Mouse (Mus musculus) midbrain, embryonic 16.5 days (tissue): ENCODE measurements around the gene Sept4. TPM values are rescaled to one million over a fixed set of nuclear protein-coding genes. Genes with fewer than 3 reads are reported as not detected.

Source experiments
- ATAC-seq: fragments of 200-750 bp; cut with Nextera tagmentation; 2 replicates; pipeline ENCODE4 v1.8.0; 2017; ENCODE audit warnings: moderate TSS enrichment
- H3K27ac ChIP-seq: fragments of 300-500 bp; sonication (generic); 2 replicates; pipeline ENCODE4 v1.5.1; 2014; ENCODE audit warnings: mild to moderate bottlenecking, low read length, mixed read lengths
- H3K27me3 ChIP-seq: fragments of 300-500 bp; sonication (generic); 2 replicates; pipeline ENCODE4 v1.6.1; 2014; ENCODE audit warnings: low read depth, low read length, mixed read lengths; ENCODE audit not compliant: control insufficient read depth, insufficient read depth
- H3K36me3 ChIP-seq: fragments of 300-500 bp; sonication (generic); 2 replicates; pipeline ENCODE4 v1.6.1; 2014; ENCODE audit warnings: mild to moderate bottlenecking, low read length, moderate library complexity, mixed read lengths; ENCODE audit not compliant: control insufficient read depth, insufficient read depth
- H3K4me1 ChIP-seq: fragments of 300-500 bp; sonication (generic); 2 replicates; pipeline ENCODE4 v1.6.1; 2014; ENCODE audit warnings: mild to moderate bottlenecking, low read length, mixed read lengths; ENCODE audit not compliant: control insufficient read depth, insufficient read depth
- H3K4me2 ChIP-seq: fragments of 300-500 bp; sonication (generic); 2 replicates; pipeline ENCODE4 v1.6.1; 2014; ENCODE audit warnings: mild to moderate bottlenecking, low read length, mixed read lengths
- H3K4me3 ChIP-seq: fragments of 300-500 bp; sonication (generic); 2 replicates; pipeline ENCODE4 v1.5.1; 2014; ENCODE audit warnings: low read depth, mild to moderate bottlenecking, low read length, moderate library complexity, mixed read lengths
- H3K9ac ChIP-seq: fragments of 300-500 bp; sonication (generic); 2 replicates; pipeline ENCODE4 v1.6.1; 2014; ENCODE audit warnings: low read depth, low read length, mixed read lengths
- H3K9me3 ChIP-seq: fragments of 300-500 bp; sonication (generic); replicated peaks from 2 replicates; pipeline ENCODE4 v1.6.1; 2014; ENCODE audit warnings: mild to moderate bottlenecking, low read length, mixed read lengths; ENCODE audit not compliant: control insufficient read depth, poor library complexity, severe bottlenecking
- WGBS: fragments of 180-500 bp; shearing (Covaris S2); extraction: QIAGEN DNeasy Blood & Tissue Kit; methylation state at CpG from one replicate; pipeline ENCODE4 v1.1.7; 2014; 5-methylcytosine and 5-hydroxymethylcytosine counted together
- polyA plus RNA-seq: library from polyadenylated mRNA; unstranded; fragments of >200 nt; fragmentation: Nextera tagmentation; extraction: Ambion mirVana; gene quantifications from 2 replicates; pipeline ENCODE4 v1.2.1, GENCODE M21; 2015

The Sept4 gene
- polyA plus RNA-seq, 1 experiment from 2014 or later, result 33.6 TPM

- H3K36me3 ChIP-seq, result peaks cover 76% of the 10 kb centered on the region
- 91% methylated on average over 2 of the region's 2 CpGs for WGBS
These were observed 34.9 kb downstream of the Sept4 start for GRCm38 (mm10) chr11:87603571-87603970.

GRCm38 (mm10) chr11:87609264-87609663, 40.6 kb downstream of the Sept4 start:
- Histone ChIP-seq H3K9ac (no peak overlapping the region), H3K4me1 (no peaks in the 10 kb centered on the region), H3K4me3 (no peak overlapping the region), H3K27me3 (no peaks in the 10 kb centered on the region), H3K4me2 (no peak overlapping the region), H3K9me3 (no peaks in the 10 kb centered on the region), H3K36me3 (peaks cover 67% of the 10 kb centered on the region), H3K27ac (no peak overlapping the region)
- ATAC-seq, result no peak
- 93% methylated on average over 7 of the region's 7 CpGs for WGBS

More at GRCm38 (mm10) chr11:87603571-87603970, 34.9 kb downstream of the Sept4 start:
- H3K4me1 ChIP-seq, result no peaks in the 10 kb centered on the region
- H3K27me3 ChIP-seq, result no peaks in the 10 kb centered on the region
- no peak for ATAC-seq
- H3K27ac ChIP-seq, result no peak overlapping the region
- H3K9me3 ChIP-seq, result no peaks in the 10 kb centered on the region
- H3K4me3 ChIP-seq, result no peak overlapping the region
- no peak overlapping the region for H3K9ac ChIP-seq
- H3K4me2 ChIP-seq, result no peak overlapping the region

- ATAC-seq, result no peak
- Histone ChIP-seq H3K4me3 (no peak overlapping the region), H3K9ac (no peak overlapping the region), H3K9me3 (no peaks in the 10 kb centered on the region), H3K27me3 (no peaks in the 10 kb centered on the region), H3K4me2 (no peak overlapping the region), H3K27ac (no peak overlapping the region), H3K36me3 (peaks cover 62% of the 10 kb centered on the region), H3K4me1 (no peaks in the 10 kb centered on the region)
- WGBS, result 88% methylated on average over 9 of the region's 9 CpGs
These were observed 42.8 kb downstream of the Sept4 start for GRCm38 (mm10) chr11:87611547-87611946.

GRCm38 (mm10) chr11:87613972-87614371, 45.3 kb downstream of the Sept4 start:
- H3K4me3 ChIP-seq, result no peak overlapping the region
- no peaks in the 10 kb centered on the region for H3K27me3 ChIP-seq
- no peaks in the 10 kb centered on the region; the same call in 1 of the 2 replicates for H3K9me3 ChIP-seq
- H3K9ac ChIP-seq, result no peak overlapping the region
- ATAC-seq, result no peak
- H3K4me2 ChIP-seq, result no peak overlapping the region
- WGBS, result 94% methylated on average over 7 of the region's 7 CpGs
- H3K36me3 ChIP-seq, result peaks cover 70% of the 10 kb centered on the region
- H3K4me1 ChIP-seq, result no peaks in the 10 kb centered on the region
- no peak overlapping the region for H3K27ac ChIP-seq

GRCm38 (mm10) chr11:87615551-87615950, 46.8 kb downstream of the Sept4 start:
- Histone ChIP-seq H3K36me3 (peaks cover 65% of the 10 kb centered on the region), H3K9me3 (no peaks in the 10 kb centered on the region; the same call in 1 of the 2 replicates), H3K9ac (no peak overlapping the region), H3K4me2 (no peak overlapping the region), H3K4me1 (no peaks in the 10 kb centered on the region), H3K4me3 (no peak overlapping the region), H3K27me3 (no peaks in the 10 kb centered on the region), H3K27ac (no peak overlapping the region)
- no peak for ATAC-seq
- WGBS, result 94% methylated on average over 5 of the region's 5 CpGs

GRCm38 (mm10) chr11:87615952-87616351, 47.2 kb downstream of the Sept4 start:
- no peak for ATAC-seq
- no peak overlapping the region for H3K4me2 ChIP-seq
- WGBS, result 98% methylated on average over 2 of the region's 2 CpGs
- H3K4me1 ChIP-seq, result no peaks in the 10 kb centered on the region
- H3K36me3 ChIP-seq, result peaks cover 61% of the 10 kb centered on the region
- H3K9ac ChIP-seq, result no peak overlapping the region
- H3K9me3 ChIP-seq, result no peaks in the 10 kb centered on the region; the same call in 1 of the 2 replicates
- H3K27me3 ChIP-seq, result no peaks in the 10 kb centered on the region
- no peak overlapping the region for H3K27ac ChIP-seq
- no peak overlapping the region for H3K4me3 ChIP-seq

- Histone ChIP-seq H3K4me3 (no peak within 1 kb of the TSS), H3K4me1 (no peaks in the 10 kb centered on the region), H3K9ac (no peak within 1 kb of the TSS), H3K27me3 (no peaks in the 10 kb centered on the region), H3K27ac (no peak within 1 kb of the TSS), H3K36me3 (peaks cover 52% of the 10 kb centered on the region), H3K4me2 (no peak within 1 kb of the TSS), H3K9me3 (no peaks in the 10 kb centered on the region; the same call in 1 of the 2 replicates)
- 92% methylated on average over 56 of the region's 69 CpGs for WGBS
- no peak for ATAC-seq
These were observed 48.2 kb downstream of the Sept4 start, which contains the start of gene Hsf5 for GRCm38 (mm10) chr11:87616790-87617474. Gene Hsf5 (plus strand): TSS chr11:87617164.

GRCm38 (mm10) chr11:87617606-87618005, 48.9 kb downstream of the Sept4 start:
- Histone ChIP-seq H3K27ac (no peak overlapping the region), H3K4me2 (no peak overlapping the region), H3K27me3 (no peaks in the 10 kb centered on the region), H3K9ac (no peak overlapping the region), H3K4me1 (no peaks in the 10 kb centered on the region), H3K4me3 (no peak overlapping the region), H3K9me3 (no peaks in the 10 kb centered on the region; the same call in 1 of the 2 replicates), H3K36me3 (peaks cover 46% of the 10 kb centered on the region)
- no peak for ATAC-seq
- WGBS, result 94% methylated on average over 31 of the region's 32 CpGs

GRCm38 (mm10) chr11:87623160-87623559, 54.5 kb downstream of the Sept4 start:
- Histone ChIP-seq H3K4me1 (no peaks in the 10 kb centered on the region), H3K27ac (no peak overlapping the region), H3K27me3 (no peaks in the 10 kb centered on the region), H3K36me3 (peaks cover 14% of the 10 kb centered on the region; the same call in 1 of the 2 replicates), H3K4me2 (no peak overlapping the region), H3K9me3 (no peaks in the 10 kb centered on the region), H3K4me3 (no peak overlapping the region), H3K9ac (no peak overlapping the region)
- ATAC-seq, result no peak
- WGBS, result 87% methylated on average over 4 of the region's 4 CpGs
